Mouse (Mus musculus) monocyte, adult 2 months (primary cell): ENCODE measurements around the gene Ect2l.
"Not testable (repeated sequence)": the region's sequence is repeated elsewhere in the genome, so short reads cannot be mapped to it uniquely, and the experiment has no call there.

Source experiments
- DNase-seq, 2 experiments: peaks; one replicate each; pipeline ENCODE4 v3.0.0; 2022; ENCODE audit warnings: low spot score in 2 of 2, low read depth in 1 of 2

The Ect2l gene

DNA sequence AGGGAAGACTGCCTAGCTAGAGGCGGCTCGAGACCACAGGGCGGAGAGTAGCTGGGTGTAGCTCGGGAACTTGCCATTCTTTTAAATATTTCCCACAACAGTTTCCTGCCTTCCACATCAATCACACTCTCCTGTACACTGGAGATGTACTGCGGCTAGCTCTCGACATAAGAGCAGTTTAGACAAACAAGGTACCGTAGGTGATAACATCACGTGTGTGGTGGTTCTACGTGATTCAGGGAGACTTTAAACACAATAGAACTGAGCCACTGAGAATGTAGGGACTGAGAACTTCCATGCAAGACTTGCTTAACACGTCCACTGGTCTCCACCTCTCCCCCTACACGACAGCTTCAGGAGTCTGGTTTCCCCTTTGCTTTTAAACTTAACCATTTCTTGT lies 17.5 kb downstream of the Ect2l start:
- no peak for DNase-seq

DNA sequence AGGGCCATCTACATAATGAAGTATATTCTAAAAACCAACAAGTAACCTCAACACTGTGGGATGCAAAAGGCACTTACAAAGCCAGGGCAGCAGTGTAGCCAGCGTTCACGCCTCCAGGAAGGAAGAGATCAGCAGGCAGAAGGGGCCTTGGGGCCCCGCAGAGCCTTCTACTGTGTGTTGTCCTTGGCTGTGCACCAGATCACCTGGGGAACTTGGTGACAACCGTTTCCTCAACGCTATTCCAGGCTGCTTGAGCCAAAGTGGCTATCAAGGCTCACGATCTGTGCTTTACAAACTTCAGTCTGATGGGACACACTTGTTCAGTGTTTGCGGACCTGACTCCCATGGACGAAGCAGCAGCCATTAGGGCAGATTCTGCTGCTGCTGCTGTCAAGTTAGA lies 19.0 kb downstream of the Ect2l start:
- DNase-seq = no peak

DNA sequence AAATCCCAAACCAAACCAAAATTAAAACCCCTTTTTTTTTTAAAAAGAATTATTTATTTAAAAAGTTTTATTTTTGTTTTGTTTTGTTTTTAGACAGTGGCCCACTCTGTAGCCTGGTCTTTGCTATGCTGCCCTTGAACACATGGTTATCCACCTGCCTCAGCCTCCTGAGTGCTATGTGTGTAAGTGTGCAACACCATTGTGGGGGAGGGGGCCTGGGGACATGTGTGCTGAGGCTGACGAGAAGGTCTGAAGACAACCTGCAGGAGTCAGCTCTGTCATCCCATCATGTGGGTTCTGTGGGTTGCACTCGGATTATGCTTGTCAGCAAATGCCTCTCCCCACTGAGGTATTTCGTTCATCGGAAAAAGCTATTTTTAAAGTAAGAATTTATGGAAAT lies 21.2 kb downstream of the Ect2l start:
- DNase-seq = no peak

DNA sequence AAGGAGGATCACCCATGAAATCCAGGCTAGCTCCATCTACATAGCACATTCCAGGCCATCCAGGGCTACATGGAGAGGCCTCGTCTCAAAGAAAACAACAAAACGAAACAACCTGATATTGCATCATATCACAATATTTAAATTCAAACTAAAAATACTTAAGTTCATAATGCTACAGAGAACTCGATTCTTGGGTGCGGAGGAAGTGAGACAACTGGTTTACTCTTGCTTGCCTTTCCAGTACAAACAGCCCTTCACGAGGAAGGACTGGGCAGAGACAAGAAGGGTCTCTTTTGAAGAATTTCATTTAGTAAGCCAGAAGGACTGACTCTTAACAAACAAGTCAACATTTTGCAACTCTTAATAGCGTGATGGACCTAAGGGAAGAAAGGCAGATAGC lies 22.1 kb downstream of the Ect2l start:
- no peak for DNase-seq

GRCm38 (mm10) chr10:18182246-18182645 lies 28.4 kb downstream of the Ect2l start:
- DNase-seq = no peak

GRCm38 (mm10) chr10:18177304-18177703 lies 33.4 kb downstream of the Ect2l start:
- no peak for DNase-seq

DNA sequence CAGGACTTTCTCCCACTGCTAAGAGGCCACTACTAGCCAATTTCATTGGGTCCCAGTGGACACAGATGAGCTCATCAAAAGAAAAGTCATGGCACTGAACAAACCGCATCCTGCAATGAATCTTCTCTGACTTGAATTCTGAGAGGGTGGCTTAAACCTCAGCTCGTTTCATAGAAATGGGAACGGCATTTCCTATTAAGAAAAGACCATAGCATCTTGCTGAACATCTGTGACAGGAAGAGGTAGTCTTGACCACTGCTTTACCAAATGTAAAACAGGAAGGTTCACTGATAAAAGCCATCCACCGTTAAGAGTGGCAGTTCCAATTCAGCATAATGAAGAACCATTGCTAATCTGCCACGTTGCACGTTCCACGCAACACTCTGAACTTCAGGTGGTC lies 34.0 kb downstream of the Ect2l start:
- no peak for DNase-seq

DNA sequence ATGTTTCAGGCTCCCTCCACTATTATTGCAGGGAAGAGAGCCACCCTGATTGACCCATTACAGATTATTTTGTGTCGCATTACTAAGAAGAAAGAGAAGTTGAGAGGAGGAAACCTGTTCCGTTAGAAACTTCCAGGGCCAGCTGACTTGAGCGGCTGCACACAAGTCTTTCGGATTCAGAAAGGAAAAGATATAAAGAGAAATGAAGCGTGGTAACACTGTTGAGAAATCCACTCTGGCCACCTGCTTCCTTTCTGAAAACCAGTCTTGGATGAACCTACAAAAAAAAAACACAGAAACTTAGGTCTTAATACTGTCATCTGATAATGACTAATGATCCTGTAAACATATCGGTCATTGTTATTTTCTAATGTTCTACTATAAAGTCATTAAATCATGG lies 35.6 kb downstream of the Ect2l start:
- no peak for DNase-seq

- DNase-seq = no peak
These were observed 48.2 kb downstream of the Ect2l start for GRCm38 (mm10) chr10:18162435-18162971.

DNA sequence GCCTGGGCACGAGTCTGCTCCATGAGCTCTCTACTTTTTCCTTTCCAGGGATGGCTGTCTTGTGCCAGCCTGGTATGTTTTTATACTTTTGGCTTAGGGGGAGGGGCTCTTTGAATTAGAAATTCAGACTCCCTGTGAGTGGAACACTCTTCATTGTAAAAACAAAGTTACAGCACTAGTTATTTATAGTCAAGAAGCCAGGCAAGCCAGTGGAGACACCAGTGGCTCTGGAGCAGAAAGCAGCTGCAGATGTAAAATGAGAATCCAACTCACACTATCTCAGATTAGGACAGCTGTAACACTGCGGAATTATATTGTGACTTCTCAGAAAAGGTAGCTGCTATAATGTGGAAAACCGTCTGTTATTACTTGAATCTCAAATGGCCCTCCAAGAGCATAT lies 63.5 kb downstream of the Ect2l start:
- no peak for DNase-seq

DNA sequence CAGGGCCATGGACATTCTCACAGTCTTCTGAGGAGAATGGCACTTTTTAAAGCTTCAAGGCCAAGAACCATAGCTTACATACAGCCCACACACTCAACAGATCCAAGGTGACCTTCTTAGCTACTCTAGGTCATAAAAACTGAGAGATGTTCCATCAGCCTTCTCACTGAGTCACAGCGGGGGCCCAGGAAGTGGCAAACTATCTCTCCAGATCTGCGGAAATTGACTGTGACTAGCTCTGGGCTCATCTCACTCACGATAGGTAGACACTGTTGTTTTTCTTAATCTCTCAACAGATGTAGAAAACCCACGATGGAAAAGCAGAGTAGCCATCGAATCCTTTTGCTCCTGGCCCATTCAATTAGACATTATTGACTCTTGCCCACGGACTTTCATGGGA lies 68.5 kb downstream of the Ect2l start:
- no peak for DNase-seq

DNA sequence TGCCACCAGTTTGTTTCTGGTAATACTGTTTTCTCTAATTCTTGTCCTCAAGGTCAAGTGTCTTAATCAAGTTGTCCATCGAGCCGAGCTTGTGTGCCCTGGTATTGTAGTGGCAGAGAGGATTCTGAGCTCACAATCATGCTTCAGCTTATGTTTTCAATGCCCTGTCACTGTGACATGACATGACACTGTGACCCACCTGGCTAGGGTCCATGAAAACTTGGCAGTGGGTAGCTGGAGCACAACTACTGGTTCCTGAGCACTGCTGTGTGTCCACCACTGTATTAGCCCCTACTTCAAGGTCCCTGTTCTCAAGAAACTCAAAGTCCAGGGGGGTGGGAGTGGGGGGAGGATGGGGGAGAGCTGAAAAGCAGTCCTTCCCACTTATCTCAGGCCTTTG lies 69.3 kb downstream of the Ect2l start:
- no peak for DNase-seq

DNA sequence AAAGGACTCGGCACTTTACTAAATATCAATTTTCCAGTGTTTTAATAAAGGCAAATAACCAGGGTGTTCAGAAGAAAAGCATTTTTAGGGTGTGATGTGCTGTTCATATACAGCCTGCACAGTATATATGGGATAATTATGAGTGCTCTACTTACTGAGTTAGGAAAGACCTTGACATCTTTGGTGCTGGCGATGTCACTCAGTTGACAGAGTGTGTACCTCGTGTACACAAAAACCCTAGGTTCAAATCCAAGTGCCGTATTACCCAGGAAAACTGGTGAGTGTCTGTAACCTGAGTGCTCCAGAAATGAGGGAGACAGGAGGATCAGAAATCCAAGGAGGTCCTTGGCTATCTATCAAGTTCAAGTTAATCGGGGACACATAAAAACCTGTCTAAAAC lies 71.1 kb downstream of the Ect2l start:
- no peak for DNase-seq

DNA sequence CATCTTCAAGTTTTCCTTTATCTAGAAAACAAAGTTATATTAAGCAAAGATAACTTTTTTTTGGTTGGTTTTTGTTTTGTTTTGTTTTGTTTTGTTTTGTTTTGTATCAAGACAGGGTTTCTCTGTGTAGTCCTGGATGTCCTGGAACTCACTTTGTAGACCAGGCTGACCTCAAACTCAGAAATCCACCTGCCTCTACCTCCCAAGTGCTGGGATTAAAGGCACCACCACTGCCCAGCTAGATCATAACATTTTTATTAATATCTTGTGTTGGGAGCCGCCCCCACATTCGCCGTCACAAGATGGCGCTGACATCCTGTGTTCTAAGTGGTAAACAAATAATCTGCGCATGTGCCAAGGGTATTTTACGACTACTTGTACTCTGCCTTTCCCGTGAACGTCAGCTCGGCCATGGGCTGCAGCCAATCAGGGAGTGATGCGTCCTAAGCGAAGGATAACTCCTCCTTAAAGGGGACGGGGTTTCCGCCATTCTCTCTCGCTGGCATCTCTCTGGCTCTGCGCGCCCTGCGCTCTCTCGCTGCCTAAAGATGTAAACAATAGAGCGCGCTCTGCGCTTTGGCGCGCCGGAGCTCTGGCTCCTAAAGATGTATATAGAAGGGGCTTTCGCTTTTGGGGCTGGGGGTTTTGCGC lies 71.7 kb downstream of the Ect2l start:
- not testable (repeated sequence) for DNase-seq

DNA sequence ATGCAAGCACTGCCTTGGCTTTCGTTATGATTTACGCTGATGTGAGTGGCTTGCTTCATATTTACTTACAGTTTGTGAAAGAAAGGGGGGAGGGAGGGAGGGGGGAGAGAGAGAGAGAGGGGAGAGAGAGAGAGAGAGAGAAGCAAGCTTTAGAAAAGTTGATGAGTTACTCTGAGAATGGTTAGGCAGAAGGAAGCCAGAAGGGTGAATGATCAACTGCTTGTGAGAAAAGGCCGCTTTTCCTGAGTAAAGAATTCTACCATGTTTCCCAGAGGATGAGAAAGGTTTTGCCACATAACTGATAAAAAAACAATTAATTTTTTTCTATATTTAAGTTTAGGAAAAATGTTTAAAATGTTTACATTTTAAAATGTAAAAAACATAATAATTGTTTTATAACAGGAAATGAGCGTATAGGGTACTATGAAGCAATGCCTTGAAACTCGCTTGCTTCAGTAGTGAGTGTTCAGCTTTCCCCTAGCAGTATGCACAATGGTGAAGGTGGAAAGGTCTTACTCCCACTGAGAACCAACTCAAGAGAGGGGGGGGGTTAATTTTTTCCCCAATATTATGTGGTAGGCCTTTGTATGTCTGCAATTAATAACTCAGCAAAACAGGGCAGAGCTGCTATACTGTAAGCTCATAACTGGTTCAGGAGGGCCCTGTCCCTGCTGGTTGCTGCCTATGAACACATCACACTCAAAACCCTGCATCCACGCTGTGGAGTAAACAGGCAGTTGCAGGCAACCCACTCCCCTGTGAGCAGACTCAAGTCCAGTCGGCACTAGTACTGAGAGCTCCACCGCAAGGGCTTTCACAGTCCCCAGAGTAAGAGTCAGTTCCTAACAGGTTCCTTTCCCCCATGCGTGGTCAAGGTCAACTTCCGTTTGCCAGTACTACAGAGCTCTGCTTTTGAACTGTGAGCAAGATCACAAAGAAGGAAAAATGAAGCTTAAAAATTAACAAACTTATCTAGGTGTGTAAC lies 78.7 kb downstream of the Ect2l start:
- no peak for DNase-seq

GRCm38 (mm10) chr10:18130276-18130675 lies 80.4 kb downstream of the Ect2l start:
- no peak for DNase-seq

- no peak for DNase-seq
These were observed 92.4 kb downstream of the Ect2l start for GRCm38 (mm10) chr10:18118336-18118735.

DNA sequence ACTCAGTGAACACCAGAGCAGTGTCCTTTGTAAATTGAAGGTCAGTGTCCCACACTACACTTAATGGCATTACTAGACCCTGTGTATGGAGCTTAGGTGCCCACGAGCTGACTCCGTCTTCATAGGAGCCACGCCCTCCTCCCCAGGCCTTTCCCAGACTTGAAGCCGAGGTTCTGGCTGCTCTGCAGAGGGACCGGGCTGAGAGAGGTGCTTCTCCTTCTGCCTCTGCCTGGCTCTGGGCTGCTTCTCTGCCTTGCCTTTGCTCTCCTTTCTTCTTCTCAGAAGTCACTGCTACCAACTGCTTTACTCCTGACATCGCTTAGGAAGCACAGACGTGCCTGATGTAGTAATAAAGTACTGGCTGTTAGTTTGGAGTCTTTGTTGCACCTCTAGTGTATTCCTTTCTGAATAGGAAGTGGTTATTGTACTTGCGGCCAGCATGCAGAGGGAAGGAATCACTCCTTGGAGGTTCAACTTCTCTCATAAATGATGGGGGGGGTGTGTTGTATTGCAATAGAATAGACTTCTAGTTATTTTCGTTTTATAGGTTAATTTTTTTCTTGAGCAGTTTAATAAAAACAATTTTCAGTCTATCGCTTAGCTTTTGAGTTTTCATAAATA lies 97.1 kb downstream of the Ect2l start:
- no peak for DNase-seq

DNA sequence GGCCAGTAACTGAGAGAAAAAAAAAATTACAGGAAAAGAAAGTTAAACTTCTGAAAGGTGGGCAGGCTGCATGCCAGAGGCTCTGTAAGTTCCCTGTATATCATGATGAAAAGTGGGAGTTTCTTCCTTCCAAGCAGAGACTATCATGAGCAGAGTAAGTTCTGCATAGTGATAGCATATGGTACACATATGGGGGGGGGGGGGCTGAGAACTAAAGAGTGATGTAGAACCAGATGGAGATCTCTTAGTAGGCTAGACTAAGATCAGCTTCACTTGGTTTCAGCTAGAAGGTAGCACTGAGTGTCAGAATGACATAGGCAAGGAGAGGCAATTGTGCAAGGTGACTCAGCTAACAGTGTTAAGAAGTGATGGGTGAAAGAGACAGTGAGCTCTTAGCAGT lies 99.8 kb downstream of the Ect2l start:
- no peak for DNase-seq

DNA sequence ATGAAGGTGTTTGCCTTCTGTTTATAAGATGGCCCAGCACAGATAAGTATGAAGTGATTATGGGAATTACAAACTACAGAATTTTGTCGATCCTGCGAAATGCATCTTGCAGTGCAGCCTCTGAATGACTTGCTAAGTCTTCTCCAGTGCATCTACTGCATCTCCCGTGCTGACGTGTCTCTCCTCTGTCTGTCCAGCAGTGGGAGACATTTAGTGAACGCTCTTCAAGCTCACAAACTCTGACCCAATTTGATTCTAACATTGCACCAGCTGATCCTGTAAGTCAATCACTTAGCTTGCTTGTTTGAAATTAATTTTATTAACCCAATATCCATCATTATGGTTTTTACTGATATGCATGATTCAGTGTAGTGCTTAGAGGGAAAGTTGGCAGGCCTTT lies 103.2 kb downstream of the Ect2l start:
- no peak for DNase-seq

GRCm38 (mm10) chr10:18102166-18102565 lies 108.5 kb downstream of the Ect2l start:
- DNase-seq = no peak

- no peak for DNase-seq
These were observed 120.0 kb downstream of the Ect2l start for GRCm38 (mm10) chr10:18090691-18091090.
